In the genomic region with DNA sequence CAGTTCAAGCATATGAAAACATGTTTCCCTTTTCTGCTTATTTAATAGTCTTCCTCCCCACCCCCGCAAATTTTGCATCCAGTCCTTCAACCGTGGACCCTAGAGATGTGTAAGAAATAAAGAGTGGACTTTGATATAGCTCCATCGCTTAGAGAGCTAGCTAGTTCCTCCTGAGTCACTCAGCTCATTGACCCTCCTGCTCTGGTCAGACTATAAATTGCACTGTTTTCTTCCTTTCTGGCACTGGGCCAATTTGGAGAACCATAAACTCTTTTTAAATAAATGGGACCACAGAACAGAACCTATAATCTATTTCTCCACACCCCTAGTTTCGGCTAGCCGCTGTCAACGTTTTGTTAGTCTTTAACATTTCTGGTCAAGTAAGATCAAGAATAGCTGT, we compare ENCODE assay signal across 21 mouse cellular contexts.
A peak's percentile ranks its signal among the peaks of the same experiment; 100 is the strongest.
DNase-seq lines count a peak whose midpoint lies in the region; ATAC-seq and TF ChIP-seq lines count a peak whose summit lies in the region.
"Had no signal": no experiment of that assay in that cellular context is flagged by ENCODE, and none has a peak within 500 bp of the region (broad histone marks: within the 10 kb centered on the region; RNA-seq: fewer than 3 reads in every experiment).

No protein-coding gene starts in this region.

- H3K27me3 ChIP-seq in kidney, adult 2 months (replicated peaks; ENCODE audit: control insufficient read depth, insufficient read depth, low read length): no peaks in the 10 kb centered on the region
- H3K27me3 ChIP-seq in liver, embryonic 13.5 days: no peaks in the 10 kb centered on the region
- no peaks in the 10 kb centered on the region for H3K27me3 ChIP-seq in intestine, embryonic 15.5 days (replicated peaks)
- no peaks in the 10 kb centered on the region for H3K27me3 ChIP-seq in stomach, embryonic 15.5 days (replicated peaks)
- H3K27me3 ChIP-seq: embryonic facial prominence, embryonic 13.5 days; heart, embryonic 13.5 days; hindbrain, embryonic 15.5 days; limb, embryonic 13.5 days had no signal

- peaks cover 6% of the 10 kb centered on the region; the same call in 1 of the 2 replicates for H3K4me1 ChIP-seq in kidney, adult 2 months (ENCODE audit: control insufficient read depth, insufficient read depth, low read length)
- peaks cover 53% of the 10 kb centered on the region for H3K4me1 ChIP-seq in liver, embryonic 13.5 days (replicated peaks)
- H3K4me1 ChIP-seq in intestine, embryonic 15.5 days (replicated peaks): peaks cover 3% of the 10 kb centered on the region; the same call in 1 of the 2 replicates
- H3K4me1 ChIP-seq in stomach, embryonic 15.5 days: peaks cover 16% of the 10 kb centered on the region
- H3K4me1 ChIP-seq: embryonic facial prominence, embryonic 13.5 days; forebrain, embryonic 10.5 days had no signal

- peak; percentile 14 for DNase-seq in kidney, adult 2 months
- DNase-seq in kidney, postnatal 10 days: no peak
- no peak for DNase-seq in liver, embryonic 13.5 days
- no peak for DNase-seq in liver
- no peak for DNase-seq in ovary, adult 18-20 months (ENCODE audit: low spot score)
- DNase-seq: adrenal gland, adult 2 months; cerebellum, adult 9-11 months; heart, adult 11 months; heart, postnatal 4 days; lung, postnatal 36 days; right cerebral cortex, postnatal 4 days; thymus, postnatal 4 days had no signal

- no peak for TF ChIP-seq CTCF in kidney, adult 2 months (conservative IDR thresholded peaks at IDR 0.05; ENCODE audit: insufficient read depth, insufficient read length, low read depth, low read length)

- no peaks in the 10 kb centered on the region for H3K9me3 ChIP-seq in liver, embryonic 13.5 days (replicated peaks)
- no peaks in the 10 kb centered on the region for H3K9me3 ChIP-seq in intestine, embryonic 15.5 days
- H3K9me3 ChIP-seq in stomach, embryonic 15.5 days: no peaks in the 10 kb centered on the region
- H3K9me3 ChIP-seq: embryonic facial prominence, embryonic 13.5 days; forebrain, embryonic 10.5 days; heart, embryonic 13.5 days; hindbrain, embryonic 15.5 days; limb, embryonic 13.5 days had no signal

- no peak for TF ChIP-seq POLR2A in kidney, adult 2 months (IDR thresholded peaks at IDR 0.05; ENCODE audit: low read depth, low read length)

- no peak overlapping the region for H3K27ac ChIP-seq in kidney, adult 2 months (ENCODE audit: insufficient read depth, low read depth, low read length)
- H3K27ac ChIP-seq in liver, embryonic 13.5 days: peak overlapping the region; percentile 35; the same call in 1 of the 2 replicates
- peak overlapping the region; percentile 75; the same call in 1 of the 2 replicates for H3K27ac ChIP-seq in intestine, embryonic 15.5 days
- H3K27ac ChIP-seq in stomach, embryonic 15.5 days: peak overlapping the region; percentile 51; the same call in 1 of the 2 replicates
- H3K27ac ChIP-seq: embryonic facial prominence, embryonic 13.5 days; forebrain, embryonic 10.5 days; heart, embryonic 13.5 days; hindbrain, embryonic 15.5 days; limb, embryonic 13.5 days had no signal

- H3K4me2 ChIP-seq in liver, embryonic 13.5 days: no peak overlapping the region
- H3K4me2 ChIP-seq in intestine, embryonic 15.5 days (replicated peaks): no peak overlapping the region
- H3K4me2 ChIP-seq in stomach, embryonic 15.5 days: no peak overlapping the region
- H3K4me2 ChIP-seq: embryonic facial prominence, embryonic 13.5 days; heart, embryonic 13.5 days; hindbrain, embryonic 15.5 days; limb, embryonic 13.5 days had no signal

- no peaks in the 10 kb centered on the region for H3K36me3 ChIP-seq in kidney, adult 2 months (ENCODE audit: control insufficient read depth, insufficient read depth, low read length)
- peaks cover 41% of the 10 kb centered on the region for H3K36me3 ChIP-seq in liver, embryonic 13.5 days
- H3K36me3 ChIP-seq in intestine, embryonic 15.5 days: no peaks in the 10 kb centered on the region
- H3K36me3 ChIP-seq in stomach, embryonic 15.5 days: no peaks in the 10 kb centered on the region
- H3K36me3 ChIP-seq: embryonic facial prominence, embryonic 13.5 days; forebrain, embryonic 10.5 days; hindbrain, embryonic 15.5 days; limb, embryonic 13.5 days had no signal

- H3K9ac ChIP-seq in liver, embryonic 13.5 days: no peak overlapping the region
- H3K9ac ChIP-seq in intestine, embryonic 15.5 days: no peak overlapping the region
- no peak overlapping the region for H3K9ac ChIP-seq in stomach, embryonic 15.5 days
- H3K9ac ChIP-seq: embryonic facial prominence, embryonic 13.5 days; heart, embryonic 13.5 days; hindbrain, embryonic 15.5 days; limb, embryonic 13.5 days had no signal

- H3K4me3 ChIP-seq in kidney, adult 2 months (ENCODE audit: insufficient read depth, low read depth, low read length): no peak overlapping the region
- H3K4me3 ChIP-seq in liver, embryonic 13.5 days (replicated peaks): no peak overlapping the region
- H3K4me3 ChIP-seq in intestine, embryonic 15.5 days (replicated peaks): no peak overlapping the region
- no peak overlapping the region for H3K4me3 ChIP-seq in stomach, embryonic 15.5 days (replicated peaks)
- H3K4me3 ChIP-seq: embryonic facial prominence, embryonic 13.5 days; forebrain, embryonic 10.5 days; heart, embryonic 13.5 days; hindbrain, embryonic 15.5 days; limb, embryonic 13.5 days had no signal

- no peak for ATAC-seq in liver, embryonic 13.5 days (ENCODE audit: low read depth)
- ATAC-seq in intestine, embryonic 15.5 days: peak; percentile 89
- peak; percentile 70; the same call in 1 of the 2 replicates for ATAC-seq in stomach, embryonic 15.5 days (ENCODE audit: insufficient read depth, low FRiP score, low read depth)
- ATAC-seq in cerebellum, adult (ENCODE audit: insufficient number of reproducible peaks, low FRiP score, low TSS enrichment): no peak
- ATAC-seq: midbrain, embryonic 16.5 days had no signal

- WGBS in kidney, adult 2 months: 54% methylated on average over 6 of the region's 6 CpGs
- 84% methylated on average over 6 of the region's 6 CpGs for WGBS in liver, embryonic 13.5 days (ENCODE audit: insufficient replicate concordance)
- 32% methylated on average over 6 of the region's 6 CpGs for WGBS in intestine, embryonic 15.5 days
- 61% methylated on average over 6 of the region's 6 CpGs for WGBS in stomach, embryonic 15.5 days

Comparison
In these comparisons a context has a peak if more than half of its experiments do, and no peak if none do; other contexts are left out.
1. ATAC-seq: peak in intestine, embryonic 15.5 days (single experiment) and stomach, embryonic 15.5 days (single experiment); none in liver, embryonic 13.5 days (single experiment) and cerebellum, adult (single experiment).